24 mouse cellular contexts compared by ENCODE assay signal in the genomic region with DNA sequence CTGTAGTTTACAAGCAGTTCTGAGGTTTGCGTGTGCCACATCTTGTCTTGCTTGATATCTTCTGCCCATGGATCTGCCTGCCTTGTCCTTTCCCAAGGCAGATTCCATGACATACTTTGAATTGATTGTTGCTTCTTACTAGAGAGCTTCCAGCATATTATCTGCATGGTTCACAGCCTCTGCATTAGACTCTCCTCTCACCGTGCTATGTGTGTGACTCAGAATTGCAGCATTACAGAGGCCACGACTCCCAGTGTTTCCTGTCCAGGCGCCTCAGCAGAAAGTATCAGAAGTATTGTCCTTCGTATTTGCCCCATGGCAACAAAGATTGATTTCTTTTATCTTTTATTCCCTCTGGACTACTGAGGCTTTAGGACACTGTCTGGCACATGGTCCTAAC.
"Had no signal": no experiment of that assay in that cellular context is flagged by ENCODE, and none has a peak within 500 bp of the region (broad histone marks: within the 10 kb centered on the region; RNA-seq: fewer than 3 reads in every experiment).

No protein-coding gene starts in this region.

- H3K27ac ChIP-seq: layer of hippocampus, adult 2 months; limb, embryonic 10.5 days; limb, embryonic 13.5 days; liver, embryonic 12.5 days; liver, embryonic 15.5 days; lung, embryonic 15.5 days; midbrain, embryonic 10.5 days; neural tube, embryonic 12.5 days; neural tube, embryonic 15.5 days; stomach, postnatal 0 days had no signal

- DNase-seq: kidney, postnatal 25 days; layer of hippocampus, adult 9-11 months; liver; lung, adult 18-20 months; lung, postnatal 10 days; lung, postnatal 36 days; midbrain, embryonic 14.5 days; right cerebral cortex, adult 18-20 months; right cerebral cortex, postnatal 14 days; right cerebral cortex, postnatal 4 days; thymus, adult 2 months; thymus, postnatal 14 days; thymus, postnatal 4 days had no signal

- H3K4me1 ChIP-seq: liver, embryonic 12.5 days; liver, embryonic 15.5 days had no signal

- H3K36me3 ChIP-seq: limb, embryonic 10.5 days; liver, embryonic 12.5 days; liver, embryonic 15.5 days; lung, embryonic 15.5 days; neural tube, embryonic 12.5 days; neural tube, embryonic 15.5 days had no signal

- H3K4me3 ChIP-seq: layer of hippocampus, adult 2 months; limb, embryonic 10.5 days; limb, embryonic 13.5 days; liver, embryonic 12.5 days; liver, embryonic 15.5 days; lung, embryonic 15.5 days; megakaryocyte, embryonic 14.5 days; midbrain, embryonic 10.5 days; neural tube, embryonic 12.5 days; neural tube, embryonic 15.5 days had no signal

- H3K27me3 ChIP-seq: limb, embryonic 13.5 days; liver, embryonic 12.5 days; liver, embryonic 15.5 days; lung, embryonic 15.5 days; megakaryocyte, embryonic 14.5 days; neural tube, embryonic 12.5 days; neural tube, embryonic 15.5 days had no signal
